Mouse (Mus musculus) midbrain, embryonic 12.5 days (tissue): ENCODE results near the gene Slc11a1. TPM values are rescaled to one million over a fixed set of nuclear protein-coding genes. Genes with fewer than 3 reads are reported as not detected.
A peak's percentile ranks its signal among the peaks of the same experiment; 100 is the strongest.

Experiments used
- ATAC-seq: fragments of 200-750 bp; cut with Nextera tagmentation; 2 replicates; pipeline ENCODE4 v1.8.0; 2017; ENCODE audit warnings: low read depth, moderate TSS enrichment, moderate library complexity; ENCODE audit not compliant: low FRiP score
- H3K27ac ChIP-seq: fragments of 300-500 bp; sonication (generic); replicated peaks from 2 replicates; pipeline ENCODE4 v1.5.1; 2016; ENCODE audit warnings: mild to moderate bottlenecking
- H3K27me3 ChIP-seq: fragments of 300-500 bp; sonication (generic); 2 replicates; pipeline ENCODE4 v1.6.1; 2016; ENCODE audit warnings: mild to moderate bottlenecking
- H3K36me3 ChIP-seq: fragments of 300-500 bp; sonication (generic); 2 replicates; pipeline ENCODE4 v1.6.1; 2016
- H3K4me1 ChIP-seq: fragments of 300-500 bp; sonication (generic); 2 replicates; pipeline ENCODE4 v1.6.1; 2016
- H3K4me2 ChIP-seq: fragments of 300-500 bp; sonication (generic); replicated peaks from 2 replicates; pipeline ENCODE4 v1.6.1; 2016; ENCODE audit warnings: mild to moderate bottlenecking, moderate library complexity
- H3K4me3 ChIP-seq: fragments of 300-500 bp; sonication (generic); 2 replicates; pipeline ENCODE4 v1.5.1; 2016; ENCODE audit warnings: mild to moderate bottlenecking
- H3K9ac ChIP-seq: fragments of 300-500 bp; sonication (generic); replicated peaks from 2 replicates; pipeline ENCODE4 v1.6.1; 2016; ENCODE audit warnings: mild to moderate bottlenecking, moderate library complexity
- H3K9me3 ChIP-seq: fragments of 300-500 bp; sonication (generic); 2 replicates; pipeline ENCODE4 v1.6.1; 2016; ENCODE audit warnings: mild to moderate bottlenecking
- WGBS: fragments of 180-500 bp; shearing (Covaris S2); methylation state at CpG from one replicate; pipeline ENCODE4 v1.1.7; 2016; 5-methylcytosine and 5-hydroxymethylcytosine counted together
- polyA plus RNA-seq: library from polyadenylated mRNA; unstranded; fragments of >200 nt; fragmentation: Nextera tagmentation; extraction: Ambion mirVana; gene quantifications from 2 replicates; pipeline ENCODE4 v1.2.1, GENCODE M21; 2016

Gene Slc11a1
- polyA plus RNA-seq, 1 experiment from 2014 or later, result 2.4 TPM

DNA sequence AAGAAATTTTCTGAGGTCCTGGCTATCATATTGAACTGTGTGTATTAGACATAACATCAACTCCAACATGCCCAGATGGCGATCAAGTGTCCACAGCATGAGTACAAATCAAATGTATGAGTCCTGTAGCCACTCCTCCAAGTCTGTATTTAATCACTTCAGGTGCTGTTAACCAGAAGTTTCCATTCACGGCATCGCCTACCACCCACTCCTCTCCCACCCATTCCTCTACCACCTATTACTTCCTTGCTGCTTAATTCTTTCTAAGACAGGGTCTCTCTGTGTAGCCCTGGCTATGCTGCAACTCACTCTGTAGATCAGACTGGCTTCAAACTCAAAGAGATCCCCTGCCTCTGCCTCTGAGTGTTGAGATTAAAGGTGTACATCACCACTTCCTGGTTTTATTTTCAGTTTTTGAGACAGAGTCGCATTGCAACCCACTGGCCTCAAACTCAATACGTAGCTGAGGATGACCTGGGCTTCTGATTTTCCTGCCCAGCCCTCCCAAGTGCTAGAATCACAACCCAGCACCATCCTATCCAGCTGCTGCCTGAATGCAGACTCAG, 15.0 kb upstream of the Slc11a1 start:
- no peak for ATAC-seq
- H3K4me2 ChIP-seq, result no peak overlapping the region
- no peak overlapping the region for H3K27ac ChIP-seq
- no peaks in the 10 kb centered on the region for H3K27me3 ChIP-seq
- H3K4me1 ChIP-seq, result no peaks in the 10 kb centered on the region
- H3K36me3 ChIP-seq, result no peaks in the 10 kb centered on the region
- H3K9me3 ChIP-seq, result no peaks in the 10 kb centered on the region
- H3K4me3 ChIP-seq, result no peak overlapping the region
- no peak overlapping the region for H3K9ac ChIP-seq
- 85% methylated on average over 5 of the region's 5 CpGs for WGBS

DNA sequence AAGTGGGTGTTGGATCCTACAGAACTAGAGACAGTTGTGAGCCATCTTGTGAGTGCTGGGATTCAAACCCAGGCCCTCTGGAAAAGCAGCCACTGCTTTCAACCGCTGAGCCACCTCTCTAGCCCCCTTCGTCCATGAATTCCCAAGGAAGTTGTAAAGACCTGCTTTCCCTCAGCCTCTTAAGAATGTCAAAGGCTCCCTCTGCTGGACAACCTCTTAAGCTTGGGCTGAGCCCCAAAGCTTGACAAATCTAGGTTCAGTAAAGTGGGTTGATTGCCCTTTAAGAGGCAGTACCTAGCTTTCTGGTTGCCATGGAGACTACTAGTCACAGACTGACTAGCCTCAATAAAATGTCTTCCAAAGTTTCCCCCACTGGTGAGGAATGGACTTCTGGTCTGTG, 13.2 kb upstream of the Slc11a1 start, which contains the start of gene Catip:
TSS of gene Catip (plus strand) at position 297 of the 400 bp plus-strand sequence.
- Histone ChIP-seq H3K4me3 (no peak within 1 kb of the TSS), H3K27ac (no peak within 1 kb of the TSS), H3K4me2 (no peak within 1 kb of the TSS), H3K4me1 (no peaks in the 10 kb centered on the region), H3K36me3 (no peaks in the 10 kb centered on the region), H3K27me3 (peaks cover under 1% of the 10 kb centered on the region; the same call in 1 of the 2 replicates), H3K9me3 (no peaks in the 10 kb centered on the region), H3K9ac (no peak within 1 kb of the TSS)
- ATAC-seq, result peak; percentile 60
- WGBS, result 7% methylated on average over 2 of the region's 2 CpGs

GRCm38 (mm10) chr1:74362325-74363229, 12.4 kb upstream of the Slc11a1 start:
- Histone ChIP-seq H3K4me3 (no peak overlapping the region), H3K9me3 (no peaks in the 10 kb centered on the region), H3K4me1 (no peaks in the 10 kb centered on the region), H3K27ac (no peak overlapping the region), H3K36me3 (no peaks in the 10 kb centered on the region), H3K9ac (no peak overlapping the region), H3K4me2 (no peak overlapping the region), H3K27me3 (peaks cover 7% of the 10 kb centered on the region)
- WGBS, result 70% methylated on average over 17 of the region's 17 CpGs
- no peak for ATAC-seq

GRCm38 (mm10) chr1:74363437-74363836, 11.6 kb upstream of the Slc11a1 start:
- no peak for ATAC-seq
- peaks cover 6% of the 10 kb centered on the region for H3K4me1 ChIP-seq
- H3K9me3 ChIP-seq, result no peaks in the 10 kb centered on the region
- H3K27ac ChIP-seq, result no peak overlapping the region
- no peak overlapping the region for H3K4me3 ChIP-seq
- no peak overlapping the region for H3K9ac ChIP-seq
- no peaks in the 10 kb centered on the region for H3K36me3 ChIP-seq
- WGBS, result 74% methylated on average over 5 of the region's 5 CpGs
- peaks cover 9% of the 10 kb centered on the region for H3K27me3 ChIP-seq
- H3K4me2 ChIP-seq, result no peak overlapping the region

- no peaks in the 10 kb centered on the region for H3K36me3 ChIP-seq
- H3K9me3 ChIP-seq, result no peaks in the 10 kb centered on the region
- no peak overlapping the region for H3K4me3 ChIP-seq
- peaks cover 7% of the 10 kb centered on the region for H3K4me1 ChIP-seq
- ATAC-seq, result no peak
- no peak overlapping the region for H3K4me2 ChIP-seq
- H3K27me3 ChIP-seq, result peaks cover 9% of the 10 kb centered on the region
- H3K27ac ChIP-seq, result no peak overlapping the region
- no peak overlapping the region for H3K9ac ChIP-seq
- WGBS, result 83% methylated on average over 8 of the region's 8 CpGs
Observed at GRCm38 (mm10) chr1:74364270-74364669, 10.7 kb upstream of the Slc11a1 start.

DNA sequence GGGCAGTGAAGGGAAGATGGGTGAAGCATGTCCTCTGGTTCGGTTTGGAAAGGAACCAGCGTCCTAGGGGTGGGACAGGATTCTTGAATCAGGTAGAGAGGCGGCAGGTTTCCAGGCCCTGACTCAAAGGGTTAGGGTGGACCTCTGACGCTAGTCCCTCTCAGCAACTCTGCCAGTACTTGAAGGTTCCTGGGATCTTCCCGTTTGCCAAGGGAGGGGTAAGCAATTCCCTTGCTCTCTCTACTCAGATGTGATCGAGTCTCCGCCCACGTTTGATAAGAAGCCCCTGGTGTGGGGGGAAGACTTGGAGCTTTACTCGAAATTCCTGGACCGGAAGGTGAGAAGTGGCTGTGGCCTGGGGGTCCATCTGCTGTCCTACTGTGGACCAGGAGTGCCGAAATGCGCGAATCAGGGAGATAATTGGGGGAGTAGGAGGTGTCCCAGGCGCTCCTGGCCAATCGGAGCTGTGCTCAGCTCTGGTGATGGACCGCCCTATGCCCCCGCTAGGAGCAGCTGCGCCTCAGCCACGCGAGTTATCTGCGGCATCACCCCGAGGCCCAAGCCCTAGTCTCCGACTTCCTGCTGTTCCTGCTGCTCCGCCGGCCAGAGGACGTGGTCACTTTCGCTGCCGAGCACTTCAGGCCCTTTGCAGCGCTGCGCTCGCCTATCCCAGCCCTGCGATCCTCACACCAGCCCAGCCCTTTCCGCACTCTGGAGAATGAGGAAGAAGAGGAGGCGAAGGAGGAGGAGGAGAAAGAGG, 6.9 kb upstream of the Slc11a1 start:
- H3K27ac ChIP-seq, result no peak overlapping the region
- H3K36me3 ChIP-seq, result no peaks in the 10 kb centered on the region
- H3K9ac ChIP-seq, result 0 out of 2 replicates have a peak overlapping the region, but pooled peaks have one; percentile 37
- peak overlapping the region; percentile 51 for H3K4me2 ChIP-seq
- 0 out of 2 replicates have a peak, but pooled peaks have one; percentile 44 for ATAC-seq
- WGBS, result 24% methylated on average over 34 of the region's 34 CpGs
- peak overlapping the region; percentile 28 for H3K4me3 ChIP-seq
- H3K4me1 ChIP-seq, result peaks cover 7% of the 10 kb centered on the region
- peaks cover 9% of the 10 kb centered on the region for H3K27me3 ChIP-seq
- H3K9me3 ChIP-seq, result no peaks in the 10 kb centered on the region

- H3K9ac ChIP-seq, result no peak overlapping the region
- WGBS, result 59% methylated on average over 4 of the region's 4 CpGs
- peaks cover 7% of the 10 kb centered on the region for H3K4me1 ChIP-seq
- no peak overlapping the region for H3K4me2 ChIP-seq
- ATAC-seq, result no peak
- no peak overlapping the region for H3K27ac ChIP-seq
- H3K27me3 ChIP-seq, result peaks cover 9% of the 10 kb centered on the region
- no peaks in the 10 kb centered on the region for H3K9me3 ChIP-seq
- no peak overlapping the region for H3K4me3 ChIP-seq
- no peaks in the 10 kb centered on the region for H3K36me3 ChIP-seq
Observed at GRCm38 (mm10) chr1:74370040-74370439, 5.0 kb upstream of the Slc11a1 start.

DNA sequence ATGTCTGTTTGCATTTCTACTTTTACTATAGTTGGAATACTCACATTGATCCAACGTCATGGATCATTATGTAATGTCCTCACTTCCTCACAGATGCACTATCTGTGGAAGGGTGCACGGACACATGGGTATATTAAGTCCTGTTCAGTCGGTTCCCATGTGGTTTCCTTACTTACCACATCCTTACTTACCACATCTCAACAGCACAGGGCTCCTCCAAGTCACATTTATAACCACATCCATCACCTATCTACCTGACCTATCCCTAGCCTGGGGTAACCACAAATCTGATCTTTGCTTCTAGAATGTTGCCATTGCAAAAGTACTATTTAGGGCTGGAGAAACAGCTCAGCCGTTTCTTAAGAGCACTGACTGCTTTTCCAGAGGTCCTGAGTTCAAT, 1.6 kb upstream of the Slc11a1 start:
- H3K4me2 ChIP-seq, result no peak overlapping the region
- H3K4me1 ChIP-seq, result peaks cover 1% of the 10 kb centered on the region
- H3K27ac ChIP-seq, result no peak overlapping the region
- no peaks in the 10 kb centered on the region for H3K27me3 ChIP-seq
- H3K4me3 ChIP-seq, result no peak overlapping the region
- no peak overlapping the region for H3K9ac ChIP-seq
- ATAC-seq, result no peak
- no peaks in the 10 kb centered on the region for H3K9me3 ChIP-seq
- WGBS, result 76% methylated on average over 4 of the region's 4 CpGs
- no peaks in the 10 kb centered on the region for H3K36me3 ChIP-seq

DNA sequence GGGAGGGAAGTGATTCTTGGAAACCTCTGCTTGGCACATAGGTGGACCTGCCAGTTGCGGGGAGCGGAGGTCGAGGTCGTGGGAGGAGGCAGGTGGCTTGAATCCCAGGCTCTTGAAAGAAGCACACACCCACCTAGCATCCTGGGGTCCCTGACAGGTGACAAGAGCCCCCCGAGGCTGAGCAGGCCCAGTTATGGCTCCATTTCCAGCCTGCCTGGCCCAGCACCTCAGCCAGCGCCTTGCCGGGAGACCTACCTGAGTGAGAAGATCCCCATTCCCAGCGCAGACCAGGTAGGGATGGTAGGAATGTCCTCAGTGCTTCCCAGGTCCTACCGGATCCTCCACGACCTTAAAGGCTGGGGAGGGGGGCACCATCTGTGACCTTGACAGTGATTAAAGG, 566 bp downstream of the Slc11a1 start:
- no peak overlapping the region for H3K9ac ChIP-seq
- no peaks in the 10 kb centered on the region for H3K27me3 ChIP-seq
- H3K9me3 ChIP-seq, result no peaks in the 10 kb centered on the region
- no peaks in the 10 kb centered on the region for H3K36me3 ChIP-seq
- no peak for ATAC-seq
- H3K27ac ChIP-seq, result no peak overlapping the region
- no peaks in the 10 kb centered on the region for H3K4me1 ChIP-seq
- no peak overlapping the region for H3K4me2 ChIP-seq
- H3K4me3 ChIP-seq, result no peak overlapping the region
- WGBS, result 74% methylated on average over 10 of the region's 10 CpGs

DNA sequence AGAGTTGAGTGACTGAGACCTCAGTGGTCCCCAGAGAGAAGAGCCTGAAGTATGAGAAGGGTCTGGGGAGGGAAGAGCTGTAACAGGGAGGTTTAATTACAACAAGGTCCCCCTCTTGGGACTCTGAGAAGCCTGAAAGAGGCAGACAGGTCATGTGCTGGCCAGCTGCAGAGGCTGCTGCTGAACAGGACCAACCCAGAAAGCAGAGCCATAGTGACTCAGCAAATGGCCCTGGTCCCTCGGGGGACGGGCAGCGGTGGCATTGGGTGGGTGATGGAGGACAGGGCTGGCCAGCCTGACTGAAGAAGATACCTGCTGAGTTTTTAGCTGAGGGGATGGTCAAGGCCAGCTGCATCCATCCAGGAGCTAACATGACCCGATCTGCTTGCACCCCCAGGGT, 1.4 kb downstream of the Slc11a1 start:
- no peaks in the 10 kb centered on the region for H3K36me3 ChIP-seq
- H3K27ac ChIP-seq, result no peak overlapping the region
- no peak overlapping the region for H3K4me2 ChIP-seq
- H3K9me3 ChIP-seq, result no peaks in the 10 kb centered on the region
- WGBS, result 84% methylated on average over 4 of the region's 4 CpGs
- no peak for ATAC-seq
- H3K27me3 ChIP-seq, result no peaks in the 10 kb centered on the region
- H3K9ac ChIP-seq, result no peak overlapping the region
- no peak overlapping the region for H3K4me3 ChIP-seq
- H3K4me1 ChIP-seq, result no peaks in the 10 kb centered on the region

GRCm38 (mm10) chr1:74379058-74379504, 4.1 kb downstream of the Slc11a1 start:
- H3K9me3 ChIP-seq, result no peaks in the 10 kb centered on the region
- no peaks in the 10 kb centered on the region for H3K4me1 ChIP-seq
- no peak overlapping the region for H3K4me3 ChIP-seq
- no peak overlapping the region for H3K9ac ChIP-seq
- 91% methylated on average over 7 of the region's 7 CpGs for WGBS
- H3K4me2 ChIP-seq, result no peak overlapping the region
- no peaks in the 10 kb centered on the region for H3K27me3 ChIP-seq
- H3K27ac ChIP-seq, result no peak overlapping the region
- no peak for ATAC-seq
- H3K36me3 ChIP-seq, result no peaks in the 10 kb centered on the region

- no peak overlapping the region for H3K4me2 ChIP-seq
- 94% methylated on average over 5 of the region's 5 CpGs for WGBS
- H3K9me3 ChIP-seq, result no peaks in the 10 kb centered on the region
- H3K27ac ChIP-seq, result no peak overlapping the region
- H3K4me3 ChIP-seq, result no peak overlapping the region
- no peaks in the 10 kb centered on the region for H3K27me3 ChIP-seq
- no peaks in the 10 kb centered on the region for H3K4me1 ChIP-seq
- no peak overlapping the region for H3K9ac ChIP-seq
- H3K36me3 ChIP-seq, result no peaks in the 10 kb centered on the region
- ATAC-seq, result no peak
Observed at GRCm38 (mm10) chr1:74380484-74380883, 5.5 kb downstream of the Slc11a1 start.
